Mouse (Mus musculus): ENCODE measurements around the gene Atp1b1.

Atp1b1 gene

DNA sequence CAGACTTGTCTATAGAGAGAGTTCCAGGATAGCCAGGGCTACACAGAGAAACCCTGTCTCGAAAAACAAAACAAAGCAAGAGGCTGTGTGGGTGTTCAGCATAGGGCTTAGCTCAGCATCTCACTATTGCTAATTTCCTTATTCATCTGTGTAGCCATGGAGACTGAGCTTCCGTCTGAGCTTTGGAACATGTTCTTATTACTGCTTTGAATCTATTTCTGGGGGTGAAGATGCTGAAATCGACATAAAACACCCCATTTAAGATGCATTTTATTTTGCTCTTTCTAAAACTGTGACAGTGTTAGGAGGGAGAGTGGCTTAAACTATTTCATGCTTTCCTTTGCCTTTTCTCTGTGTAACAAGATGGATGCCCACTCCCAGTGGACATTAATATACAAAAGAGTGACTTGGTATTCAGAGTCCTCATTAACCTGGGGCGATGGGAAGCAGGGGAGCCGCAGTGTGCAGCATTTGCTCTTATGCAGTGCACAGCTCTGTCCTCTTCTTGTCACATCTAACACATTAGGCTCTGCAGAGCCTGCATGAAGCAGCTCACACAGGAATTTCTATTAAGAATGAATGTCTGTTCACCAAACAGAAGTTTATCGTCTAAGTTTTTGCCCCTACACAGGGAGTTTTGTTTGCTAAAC, 62.9 kb downstream of the Atp1b1 start:
- peak; percentile 52 for DNase-seq (ENCODE audit: low read depth, low spot score)

- no peak for DNase-seq (ENCODE audit: low read depth, low spot score)
These were observed 66.0 kb downstream of the Atp1b1 start for GRCm38 (mm10) chr1:164392176-164392575.

DNA sequence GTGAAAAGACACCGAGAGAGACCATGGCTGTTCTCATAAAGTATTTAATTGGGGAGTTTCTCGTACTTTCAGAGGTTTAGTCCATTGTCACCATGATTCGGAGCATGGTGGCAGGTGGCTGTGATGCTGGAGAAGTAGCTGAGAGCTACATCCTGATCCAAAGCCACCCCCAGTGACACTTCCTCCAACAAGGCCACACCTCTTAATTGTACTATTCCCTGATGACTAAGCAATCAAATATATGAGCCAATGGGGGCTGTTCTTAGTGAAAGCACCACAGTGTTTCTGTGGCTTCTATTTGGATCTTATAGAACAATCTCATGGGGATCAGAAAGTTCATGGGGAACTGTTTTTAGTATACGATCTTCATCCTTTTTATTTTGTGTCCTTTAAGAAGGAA, 68.4 kb downstream of the Atp1b1 start:
- no peak for DNase-seq (ENCODE audit: low read depth, low spot score)

All from brain, embryonic 18.5 days (tissue).